Mouse (Mus musculus) neural tube, embryonic 14.5 days (tissue): Measurements from ENCODE around the gene Onecut3. TPM values are rescaled to one million over a fixed set of nuclear protein-coding genes. Genes with fewer than 3 reads are reported as not detected.

Experiments used
- ATAC-seq: fragments of 200-750 bp; cut with Nextera tagmentation; 2 replicates; pipeline ENCODE4 v1.8.0; 2017; ENCODE audit warnings: low read depth, mild to moderate bottlenecking, moderate TSS enrichment, moderate library complexity
- H3K27ac ChIP-seq: fragments of 300-500 bp; sonication (generic); 2 replicates; pipeline ENCODE4 v1.5.1; 2014; ENCODE audit warnings: low read depth, mild to moderate bottlenecking, control low read depth, low read length, moderate library complexity, mixed read lengths
- H3K27me3 ChIP-seq: fragments of 300-500 bp; sonication (generic); 2 replicates; pipeline ENCODE4 v1.6.1; 2014; ENCODE audit warnings: low read length; ENCODE audit not compliant: control insufficient read depth, insufficient read depth
- H3K36me3 ChIP-seq: fragments of 300-500 bp; sonication (generic); 2 replicates; pipeline ENCODE4 v1.6.1; 2014; ENCODE audit warnings: low read length, mixed read lengths; ENCODE audit not compliant: control insufficient read depth, insufficient read depth
- H3K4me1 ChIP-seq: fragments of 300-500 bp; sonication (generic); 2 replicates; pipeline ENCODE4 v1.6.1; 2014; ENCODE audit warnings: low read length; ENCODE audit not compliant: control insufficient read depth, insufficient read depth
- H3K4me2 ChIP-seq: fragments of 300-500 bp; sonication (generic); 2 replicates; pipeline ENCODE4 v1.6.1; 2014; ENCODE audit warnings: mild to moderate bottlenecking, low read depth, low read length, control low read depth
- H3K4me3 ChIP-seq: fragments of 300-500 bp; sonication (generic); 2 replicates; pipeline ENCODE4 v1.5.1; 2014; ENCODE audit warnings: low read depth, low read length, control low read depth, mixed read lengths
- H3K9ac ChIP-seq: fragments of 300-500 bp; sonication (generic); replicated peaks from 2 replicates; pipeline ENCODE4 v1.6.1; 2014; ENCODE audit warnings: low read depth, mild to moderate bottlenecking, control low read depth, low read length, mixed read lengths
- H3K9me3 ChIP-seq: fragments of 300-500 bp; sonication (generic); 2 replicates; pipeline ENCODE4 v1.6.1; 2016; ENCODE audit warnings: low read length; ENCODE audit not compliant: control insufficient read depth
- WGBS: fragments of 180-500 bp; shearing (Covaris S2); extraction: QIAGEN DNeasy Blood & Tissue Kit; methylation state at CpG from one replicate; pipeline ENCODE4 v1.1.7; 2014; 5-methylcytosine and 5-hydroxymethylcytosine counted together
- polyA plus RNA-seq: library from polyadenylated mRNA; unstranded; fragments of >200 nt; fragmentation: Nextera tagmentation; extraction: Ambion mirVana; gene quantifications from 2 replicates; pipeline ENCODE4 v1.2.1, GENCODE M21; 2014

Gene Onecut3
- 1.4 and 1.5 TPM in 2 replicates for polyA plus RNA-seq

DNA sequence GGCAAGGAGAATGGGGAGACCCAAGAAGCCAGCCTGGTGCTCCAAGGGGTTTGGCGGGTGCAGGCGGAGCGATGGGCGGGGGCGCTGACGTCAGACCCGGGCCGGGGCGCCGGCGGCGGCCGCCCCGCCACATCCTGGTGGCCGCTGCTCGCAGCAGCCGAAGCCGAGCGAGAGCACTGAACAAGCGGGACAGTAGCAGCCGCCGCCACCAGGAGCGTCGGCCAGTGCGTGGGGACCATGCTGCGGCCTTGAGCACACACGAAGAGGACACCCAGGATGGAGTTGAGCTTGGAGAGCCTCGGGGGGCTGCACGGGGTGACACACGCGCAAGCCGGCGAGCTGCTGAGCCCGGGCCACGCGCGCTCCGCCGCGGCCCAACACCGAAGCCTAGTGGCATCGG, at the start of gene Onecut3:
Gene Onecut3 (plus strand): TSS at position 104 of the 400 bp plus-strand sequence.
- 0 out of 2 replicates have a peak within 1 kb of the TSS, but pooled peaks have one; percentile 16 for H3K27ac ChIP-seq
- peak within 1 kb of the TSS; percentile 60 for H3K4me2 ChIP-seq
- H3K9ac ChIP-seq = peak within 1 kb of the TSS; percentile 32
- ATAC-seq = peak; percentile 28; the same call in 1 of the 2 replicates
- H3K4me1 ChIP-seq = 0 out of 2 replicates have a peak, but pooled peaks cover 9% of the 10 kb centered on the region
- no peaks in the 10 kb centered on the region for H3K9me3 ChIP-seq
- WGBS = 0% methylated on average over 34 of the region's 42 CpGs
- peak within 1 kb of the TSS; percentile 32 for H3K4me3 ChIP-seq
- H3K36me3 ChIP-seq = no peaks in the 10 kb centered on the region
- H3K27me3 ChIP-seq = peaks cover 83% of the 10 kb centered on the region

DNA sequence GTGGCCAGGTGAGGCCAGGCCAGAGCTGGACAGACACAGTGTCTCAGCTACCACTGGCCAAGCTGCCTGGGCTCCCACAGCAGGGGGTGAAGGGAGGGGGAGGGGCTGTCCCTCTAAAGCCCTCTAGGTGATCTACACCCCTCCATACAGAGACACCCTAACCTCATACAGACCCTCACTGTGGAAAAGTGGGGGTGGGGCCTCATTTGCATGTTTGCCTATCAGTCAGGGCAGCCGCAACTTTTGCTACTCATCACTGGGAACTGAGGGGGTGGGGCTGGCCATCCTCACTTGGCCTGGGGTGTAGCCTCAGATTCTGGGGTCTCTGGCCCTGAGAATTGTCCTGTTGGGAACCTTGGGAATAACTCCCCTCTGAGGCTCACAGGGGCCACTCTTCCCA, 49.6 kb upstream of the Onecut3 start:
- Histone ChIP-seq H3K27ac (no peak overlapping the region), H3K4me2 (no peak overlapping the region), H3K36me3 (no peaks in the 10 kb centered on the region), H3K9me3 (no peaks in the 10 kb centered on the region), H3K4me1 (no peaks in the 10 kb centered on the region), H3K4me3 (no peak overlapping the region), H3K9ac (no peak overlapping the region), H3K27me3 (no peaks in the 10 kb centered on the region)
- 40% methylated on average over 1 of the region's 1 CpGs for WGBS
- no peak; the same call in 1 of the 2 replicates for ATAC-seq

DNA sequence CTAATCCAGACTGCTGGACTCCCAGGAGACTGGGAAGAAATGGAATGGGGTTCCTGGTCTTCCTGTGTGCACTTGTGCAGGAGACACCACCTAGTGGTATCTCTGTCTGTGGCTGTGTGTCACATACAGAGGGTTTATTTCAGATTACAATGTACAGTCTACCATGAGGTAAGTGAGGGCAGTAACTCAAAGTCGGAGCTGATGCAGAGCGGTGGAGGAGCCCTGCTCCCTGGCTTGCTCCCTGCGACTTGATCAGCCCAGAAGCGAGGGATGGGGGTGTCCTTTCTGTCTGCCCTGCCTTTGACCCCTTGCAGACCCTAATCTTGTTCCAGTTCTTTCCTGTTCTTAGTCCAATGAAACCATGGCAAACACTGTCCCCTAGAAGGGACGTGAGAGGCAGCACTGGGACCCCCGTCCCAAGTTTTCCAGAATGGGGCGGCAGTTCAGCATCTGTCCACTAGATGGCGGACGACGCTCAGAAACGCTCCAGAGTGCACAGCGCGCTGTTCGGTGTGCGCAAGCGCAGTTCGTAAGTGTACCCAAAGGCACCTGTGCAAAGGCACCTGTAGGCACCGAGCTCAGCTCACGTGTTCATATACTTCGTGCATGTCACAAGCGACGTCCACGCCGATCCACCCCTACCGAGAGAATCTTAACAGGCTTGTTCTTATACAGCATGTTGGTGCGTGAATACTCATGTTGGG, 48.6 kb upstream of the Onecut3 start:
- Histone ChIP-seq H3K4me3 (no peak overlapping the region), H3K9ac (no peak overlapping the region), H3K4me2 (peak overlapping the region; percentile 31), H3K4me1 (no peaks in the 10 kb centered on the region), H3K36me3 (no peaks in the 10 kb centered on the region), H3K9me3 (no peaks in the 10 kb centered on the region), H3K27me3 (no peaks in the 10 kb centered on the region), H3K27ac (no peak overlapping the region)
- 7% methylated on average over 26 of the region's 26 CpGs for WGBS
- peak; percentile 81 for ATAC-seq

DNA sequence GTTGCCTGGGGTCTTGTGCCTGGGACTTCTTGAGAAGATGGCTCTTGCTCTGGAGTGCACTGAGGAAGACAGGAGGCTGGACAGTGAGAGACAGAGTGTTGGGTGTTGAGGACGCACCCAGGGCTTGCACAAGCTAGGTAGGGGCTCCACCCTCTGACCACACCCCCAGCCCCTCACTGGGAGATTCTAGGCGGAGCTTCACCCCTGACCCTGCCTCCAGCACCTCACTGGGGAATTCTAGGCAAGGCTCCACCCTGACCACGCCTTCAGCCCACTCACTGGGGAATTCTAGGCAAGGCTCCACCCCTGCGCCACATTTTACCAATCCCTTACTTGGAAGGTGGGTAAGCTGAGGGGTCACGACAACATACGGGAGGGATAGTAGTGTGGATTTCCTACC, 44.0 kb upstream of the Onecut3 start:
- Histone ChIP-seq H3K4me1 (no peaks in the 10 kb centered on the region), H3K36me3 (no peaks in the 10 kb centered on the region), H3K27me3 (no peaks in the 10 kb centered on the region; the same call in 1 of the 2 replicates), H3K9me3 (no peaks in the 10 kb centered on the region), H3K4me3 (no peak overlapping the region), H3K9ac (no peak overlapping the region), H3K4me2 (no peak overlapping the region), H3K27ac (no peak overlapping the region)
- ATAC-seq = no peak
- 7% methylated on average over 6 of the region's 6 CpGs for WGBS

DNA sequence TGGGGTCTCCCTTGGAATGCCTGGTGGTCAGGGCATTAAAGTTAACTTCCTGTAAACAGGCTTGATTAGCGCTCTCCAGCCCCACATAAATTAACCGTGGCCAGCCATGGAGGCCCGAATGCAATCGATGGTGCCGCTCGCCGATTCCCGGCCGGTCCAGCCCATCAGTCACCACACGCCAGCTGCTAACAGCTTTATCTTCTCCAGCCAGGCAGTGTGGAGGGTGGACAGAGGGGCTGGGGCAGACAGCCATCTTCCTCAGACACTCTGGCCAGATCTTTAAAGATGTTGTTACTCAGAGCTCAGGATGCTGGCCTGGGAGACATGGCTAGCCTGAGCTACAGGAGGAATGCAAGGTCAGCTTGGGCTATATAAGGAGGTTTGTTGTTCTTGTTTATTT, 41.0 kb upstream of the Onecut3 start:
- ATAC-seq = no peak
- no peak overlapping the region for H3K27ac ChIP-seq
- H3K36me3 ChIP-seq = no peaks in the 10 kb centered on the region
- no peak overlapping the region for H3K4me3 ChIP-seq
- no peaks in the 10 kb centered on the region for H3K4me1 ChIP-seq
- H3K9ac ChIP-seq = no peak overlapping the region
- H3K9me3 ChIP-seq = no peaks in the 10 kb centered on the region
- WGBS = 48% methylated on average over 10 of the region's 10 CpGs
- H3K27me3 ChIP-seq = no peaks in the 10 kb centered on the region; the same call in 1 of the 2 replicates
- no peak overlapping the region for H3K4me2 ChIP-seq

DNA sequence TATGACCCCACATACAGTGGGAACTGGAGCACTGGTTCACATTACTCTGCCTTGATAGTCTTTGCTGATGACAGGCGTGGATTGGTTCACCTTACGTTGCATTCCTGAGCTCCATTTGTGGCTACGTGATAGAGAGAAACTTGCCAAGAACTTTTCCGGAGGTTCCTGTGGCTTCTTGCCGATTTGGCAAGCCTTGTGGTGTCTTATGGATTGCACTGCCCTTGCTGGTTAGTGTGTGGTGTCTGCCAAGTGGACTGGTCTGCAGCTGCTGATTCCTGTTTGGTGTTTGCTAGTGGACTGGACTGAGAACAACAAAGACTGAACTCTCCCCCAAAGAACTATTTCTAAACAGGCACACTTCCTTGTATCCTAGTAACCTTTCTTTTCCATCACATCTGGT, 39.9 kb upstream of the Onecut3 start:
- no peak overlapping the region for H3K9ac ChIP-seq
- ATAC-seq = no peak
- H3K27ac ChIP-seq = no peak overlapping the region
- no peak overlapping the region for H3K4me2 ChIP-seq
- no peak overlapping the region for H3K4me3 ChIP-seq
- H3K4me1 ChIP-seq = no peaks in the 10 kb centered on the region
- H3K27me3 ChIP-seq = no peaks in the 10 kb centered on the region; the same call in 1 of the 2 replicates
- no peaks in the 10 kb centered on the region for H3K36me3 ChIP-seq
- WGBS = 85% methylated on average over 5 of the region's 5 CpGs
- no peaks in the 10 kb centered on the region for H3K9me3 ChIP-seq

DNA sequence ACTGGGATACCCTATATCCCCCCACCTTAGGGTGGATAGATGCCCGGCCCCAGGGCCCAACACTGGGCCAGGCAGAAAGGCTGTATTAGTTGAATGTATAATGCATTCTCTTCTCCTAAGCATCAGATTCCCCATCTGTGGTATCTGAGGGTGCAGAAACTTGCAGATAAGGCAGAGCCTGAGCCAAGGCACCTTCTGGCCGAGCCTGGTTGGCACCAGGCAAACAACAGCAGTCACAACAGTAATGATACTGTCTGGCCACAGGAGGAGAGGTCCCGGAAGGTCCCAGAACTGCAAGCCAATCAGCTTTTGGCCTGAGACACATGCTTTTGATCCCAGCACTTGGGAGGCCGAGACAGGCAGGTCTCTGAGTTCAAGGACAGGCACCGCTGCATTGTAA, 38.9 kb upstream of the Onecut3 start:
- Histone ChIP-seq H3K4me1 (no peaks in the 10 kb centered on the region), H3K4me2 (no peak overlapping the region), H3K27ac (no peak overlapping the region), H3K36me3 (no peaks in the 10 kb centered on the region), H3K4me3 (no peak overlapping the region), H3K9ac (no peak overlapping the region), H3K27me3 (peaks cover under 1% of the 10 kb centered on the region; the same call in 1 of the 2 replicates), H3K9me3 (no peaks in the 10 kb centered on the region)
- ATAC-seq = no peak
- WGBS = 78% methylated on average over 5 of the region's 5 CpGs

DNA sequence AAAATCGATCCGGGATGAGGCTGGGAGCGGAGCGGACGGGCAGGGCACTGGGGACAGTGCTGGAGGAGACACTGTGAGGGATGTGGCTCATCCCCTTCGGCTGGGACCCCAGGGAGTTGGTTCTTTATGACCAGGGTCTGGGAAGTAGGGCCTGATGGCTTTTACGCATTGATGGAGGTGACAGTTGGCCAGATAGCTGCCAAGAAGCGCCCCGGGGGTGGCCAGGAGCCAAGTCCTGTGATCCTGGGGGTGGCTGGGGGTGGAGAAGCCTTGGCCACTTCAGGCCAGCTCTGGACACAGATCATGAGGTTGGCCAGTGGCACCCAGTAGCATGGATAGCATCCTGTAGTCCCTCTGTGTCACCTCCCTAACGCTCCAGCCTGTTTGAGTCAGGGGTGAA, 35.4 kb upstream of the Onecut3 start:
- Histone ChIP-seq H3K36me3 (no peaks in the 10 kb centered on the region), H3K4me3 (no peak overlapping the region), H3K9me3 (no peaks in the 10 kb centered on the region), H3K4me1 (no peaks in the 10 kb centered on the region), H3K4me2 (no peak overlapping the region), H3K27me3 (peaks cover 2% of the 10 kb centered on the region; the same call in 1 of the 2 replicates), H3K9ac (no peak overlapping the region), H3K27ac (no peak overlapping the region)
- no peak for ATAC-seq
- 26% methylated on average over 10 of the region's 10 CpGs for WGBS

DNA sequence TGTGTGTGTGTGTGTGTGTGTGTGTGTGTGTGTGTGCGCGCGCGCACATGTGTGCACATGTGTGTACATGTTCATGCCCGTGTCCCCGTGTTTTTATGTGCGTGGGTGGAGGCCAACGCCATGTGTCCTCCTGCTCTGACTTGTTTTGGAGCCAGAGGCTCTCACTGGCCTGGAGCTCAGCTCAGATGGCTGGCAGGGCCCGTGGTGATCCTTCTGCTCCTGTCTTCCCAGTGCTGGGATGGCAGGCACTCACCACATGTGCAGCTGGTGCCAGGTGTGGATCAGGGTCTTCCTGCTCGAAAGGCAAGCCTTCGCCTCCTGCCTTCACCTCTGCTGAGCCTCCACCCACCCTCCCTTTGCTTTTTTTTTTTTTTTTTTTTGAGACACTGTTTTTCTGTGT, 35.0 kb upstream of the Onecut3 start:
- no peak overlapping the region for H3K4me2 ChIP-seq
- 91% methylated on average over 11 of the region's 11 CpGs for WGBS
- H3K9me3 ChIP-seq = no peaks in the 10 kb centered on the region
- ATAC-seq = no peak
- peaks cover 2% of the 10 kb centered on the region; the same call in 1 of the 2 replicates for H3K27me3 ChIP-seq
- H3K4me3 ChIP-seq = no peak overlapping the region
- no peak overlapping the region for H3K9ac ChIP-seq
- H3K27ac ChIP-seq = no peak overlapping the region
- no peaks in the 10 kb centered on the region for H3K4me1 ChIP-seq
- no peaks in the 10 kb centered on the region for H3K36me3 ChIP-seq
